Mouse (Mus musculus) embryonic fibroblast, embryonic 13.5 days (primary cell): Measurements from ENCODE around the gene Uhrf1bp1.
A peak's percentile ranks its signal among the peaks of the same experiment; 100 is the strongest.

Source experiments
- CTCF ChIP-seq: IDR thresholded peaks from 2 replicates; pipeline ENCODE4 v1.5.1; 2011; ENCODE audit warnings: mild to moderate bottlenecking, control low read depth, low read length, moderate library complexity, borderline replicate concordance; ENCODE audit not compliant: insufficient read depth
- POLR2A ChIP-seq: IDR thresholded peaks from 2 replicates; pipeline ENCODE4 v1.6.1; 2011; ENCODE audit warnings: low read depth, mild to moderate bottlenecking, control low read depth, low read length, moderate library complexity

DNA sequence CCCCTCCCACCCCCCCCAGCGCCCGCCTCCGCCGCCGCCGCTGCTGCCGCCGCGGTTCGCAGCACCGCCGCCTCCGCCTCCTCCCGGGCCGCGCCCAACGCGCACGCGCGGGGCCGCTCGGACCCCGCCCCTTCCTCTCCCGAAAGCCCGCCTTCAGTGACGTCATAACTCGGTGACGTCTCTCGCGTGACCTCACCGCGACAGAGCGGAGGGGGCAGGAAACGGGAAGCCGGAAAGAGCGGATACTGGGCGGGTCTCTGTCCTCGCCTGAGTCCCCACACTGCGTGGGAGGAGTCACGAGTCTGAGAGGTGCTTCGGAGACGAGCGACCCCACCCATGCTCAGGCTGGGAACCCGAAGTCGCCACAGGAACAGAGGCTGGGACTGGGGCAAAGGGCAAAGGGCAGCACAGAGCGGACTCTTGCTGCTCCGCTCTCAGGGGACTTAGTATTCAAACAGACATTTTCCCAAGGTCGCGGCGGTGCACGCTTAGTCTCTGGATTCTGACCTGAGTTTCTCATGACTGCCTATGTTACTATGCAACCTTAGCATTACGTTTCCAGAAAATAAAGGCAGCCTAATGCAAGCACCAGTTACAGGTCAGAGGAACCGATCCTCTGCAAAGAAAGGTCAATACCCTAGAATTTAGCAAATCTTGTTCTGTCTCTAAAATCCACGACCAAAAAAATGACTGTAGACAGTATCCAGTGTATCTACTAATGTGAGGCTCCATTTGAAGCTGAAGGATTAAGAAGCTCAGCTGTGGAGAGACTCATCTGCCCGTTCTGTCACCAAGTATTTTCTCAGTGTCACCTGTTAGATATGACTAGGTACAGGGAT is 35.5 kb upstream of the Uhrf1bp1 start, which contains the start of gene D17Wsu92e:
- TF ChIP-seq CTCF (no peak), POLR2A (peak; percentile 89)
